Mouse (Mus musculus) left cerebral cortex, adult 18-20 months (tissue): ENCODE measurements around the gene Dync1i2. TPM values are rescaled to one million over a fixed set of nuclear protein-coding genes. Genes with fewer than 3 reads are reported as not detected.

Experiments
- total RNA-seq, 2 experiments: library from RNA; stranded (reverse); gene quantifications; 2 replicates each; pipeline ENCODE4 v1.2.3; 2021

Dync1i2 gene
- total RNA-seq, 2 experiments from 2014 or later: 124 to 125 TPM

Other genes with a start within 250 kb of the Dync1i2 start
- 10 to 100 TPM; 11.5 to 16.0 TPM for gene Dcaf17, start 156.4 kb upstream of the Dync1i2 start, total RNA-seq
- gene Mettl8, start 156.1 kb upstream of the Dync1i2 start, total RNA-seq: 10 to 100 TPM; 14.5 to 15.6 TPM
- 1 to 10 TPM in 1 of 2 experiments, under 1 TPM in 1; 0.95 to 1.0 TPM for gene Cybrd1, start 93.8 kb upstream of the Dync1i2 start, total RNA-seq
- gene Slc25a12, start 156.0 kb downstream of the Dync1i2 start, total RNA-seq: 100 to 1,000 TPM; 152 to 167 TPM
- 10 to 100 TPM; 20.5 to 20.8 TPM for gene Hat1, start 177.3 kb downstream of the Dync1i2 start, total RNA-seq
- 10 to 100 TPM; 15.2 to 17.2 TPM for gene Metap1d, start 241.6 kb downstream of the Dync1i2 start, total RNA-seq